Mouse (Mus musculus): ENCODE results near the gene Olfr545.

DNA sequence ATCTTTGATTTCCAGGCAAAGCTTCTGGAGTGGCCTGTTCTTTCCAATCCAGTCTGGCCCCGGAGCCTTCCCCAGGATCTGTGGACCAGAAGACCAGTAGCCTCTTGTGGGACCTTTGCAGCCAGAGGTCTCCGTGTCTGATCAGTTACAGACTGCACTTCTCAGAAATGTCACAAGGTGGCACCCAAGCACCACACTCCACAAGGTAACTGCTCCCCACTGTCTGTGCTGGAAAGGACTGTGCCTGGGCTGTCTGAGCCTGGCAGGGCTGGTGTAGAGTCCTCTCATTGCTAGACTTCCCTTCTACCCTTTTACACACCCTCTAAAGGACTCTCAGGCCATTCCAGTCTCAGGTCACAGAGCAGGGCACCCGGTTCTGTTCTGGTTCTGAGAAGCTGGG, 7.5 kb upstream of the Olfr545 start:
- no peak for TF ChIP-seq MAFK (IDR thresholded peaks at IDR 0.05; ENCODE audit: insufficient read depth, low read depth, low read length)
- peak; percentile 82; the same call in 1 of the 2 replicates for TF ChIP-seq ZC3H11A (IDR thresholded peaks at IDR 0.05; ENCODE audit: borderline replicate concordance, low read depth, low read length)
